Mouse (Mus musculus) megakaryocyte, embryonic 14.5 days (primary cell): ENCODE data around the gene Wdr62.

ENCODE experiments used
- FLI1 ChIP-seq: IDR thresholded peaks from 2 replicates; pipeline ENCODE4 v1.6.1; 2012; ENCODE audit warnings: low read length, inconsistent platforms, mixed read lengths
- GATA1 ChIP-seq: IDR thresholded peaks from 3 replicates; pipeline ENCODE4 v1.6.1; 2012; ENCODE audit warnings: mixed read lengths, low read length, inconsistent platforms, borderline replicate concordance

DNA sequence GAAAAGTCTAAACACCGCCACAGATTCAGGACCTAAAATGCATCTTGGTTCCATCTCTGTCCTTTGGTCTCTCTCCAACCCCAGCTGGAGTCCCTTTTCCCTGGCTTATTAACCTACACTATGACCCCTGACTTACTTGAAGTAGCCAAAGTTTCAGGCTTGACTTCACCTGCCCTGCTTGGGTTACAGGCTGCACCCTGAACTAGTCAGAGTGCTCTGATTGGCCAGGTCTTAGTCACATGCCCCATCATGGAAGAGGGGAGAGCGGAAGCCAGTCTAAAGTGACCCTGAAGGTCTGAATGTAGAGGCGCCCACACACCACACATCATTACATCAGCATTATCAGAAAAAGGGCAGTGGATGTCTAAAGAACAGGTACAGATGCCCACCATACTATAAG is 37.9 kb upstream of the Wdr62 start:
- TF ChIP-seq GATA1 (no peak), FLI1 (no peak)
